Mouse (Mus musculus): ENCODE data around the gene Fbxo33.

DNA sequence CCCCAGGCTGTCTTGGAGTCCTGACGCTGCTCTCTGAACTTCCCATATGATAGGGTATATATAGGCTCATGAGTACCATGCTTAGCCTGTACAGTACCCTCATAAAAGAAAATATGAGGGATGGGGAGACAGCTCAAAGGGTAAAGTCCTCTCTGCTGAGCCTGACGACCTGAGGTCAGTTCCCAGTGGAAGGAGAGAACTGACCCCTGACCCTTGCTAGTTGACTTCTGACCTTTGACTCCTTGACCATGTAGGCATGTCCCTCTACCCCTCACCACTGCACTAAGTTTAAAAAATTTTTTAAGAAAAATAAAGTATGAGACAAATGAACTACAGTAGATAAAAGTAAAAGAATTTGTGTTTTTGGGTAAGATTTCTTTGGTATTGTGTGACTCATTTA is 58.4 kb downstream of the Fbxo33 start:
- TF ChIP-seq CTCF (IDR thresholded peaks at IDR 0.05; ENCODE audit: control insufficient read depth, insufficient read depth, low read length), result no peak
- TF ChIP-seq POLR2A (IDR thresholded peaks at IDR 0.05; ENCODE audit: borderline replicate concordance, control insufficient read depth, low read depth, low read length), result no peak

Data from bone marrow, adult 2 months (tissue).